Mouse (Mus musculus): ENCODE measurements around the gene Jak2.

Jak2 gene

DNA sequence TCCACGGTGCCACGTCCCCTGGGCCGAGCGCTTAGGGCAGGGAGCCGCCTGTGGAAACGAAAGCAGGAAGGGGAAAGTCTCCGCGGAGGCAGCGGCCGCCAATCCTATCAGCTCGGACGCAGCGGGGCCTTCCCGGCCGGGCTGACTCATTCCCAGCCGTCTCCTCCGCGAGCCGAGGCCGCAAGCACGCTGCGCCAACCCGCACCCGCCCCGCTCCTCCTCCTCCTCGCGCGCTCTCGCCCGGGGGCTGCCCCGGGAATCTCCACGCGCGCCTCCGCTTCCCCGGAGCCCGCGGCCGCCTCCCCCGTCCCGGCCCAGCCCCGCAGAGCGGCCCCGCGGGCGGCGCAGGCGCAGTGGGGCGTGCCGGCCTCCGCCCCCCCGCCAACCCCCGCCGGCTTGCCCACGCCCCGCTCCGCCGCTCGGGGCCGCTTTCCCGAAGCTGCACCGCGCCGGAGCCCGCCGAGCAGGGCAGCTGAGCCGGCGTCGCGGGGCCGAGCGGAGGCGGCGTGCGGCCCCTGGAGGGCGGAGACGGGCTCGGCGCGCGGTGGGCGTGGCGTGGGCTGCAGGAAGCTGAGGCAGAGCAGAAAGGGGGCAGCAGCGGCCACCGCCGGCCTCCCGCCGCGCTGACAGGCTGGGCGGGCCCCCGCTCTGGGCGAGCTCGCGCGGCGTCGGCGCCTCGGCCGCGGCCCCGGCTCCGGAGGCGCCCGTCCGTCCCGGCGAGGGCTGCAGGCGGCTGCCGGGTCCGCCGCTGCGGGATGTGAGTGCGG lies at the start of gene Jak2:
Gene Jak2, plus strand, starts transcription at position 638 of the 767 bp plus-strand sequence.
- DNase-seq (ENCODE audit: low read depth in 1 of 2, low spot score in 2 of 2) = peak; percentile 60 to 78

DNA sequence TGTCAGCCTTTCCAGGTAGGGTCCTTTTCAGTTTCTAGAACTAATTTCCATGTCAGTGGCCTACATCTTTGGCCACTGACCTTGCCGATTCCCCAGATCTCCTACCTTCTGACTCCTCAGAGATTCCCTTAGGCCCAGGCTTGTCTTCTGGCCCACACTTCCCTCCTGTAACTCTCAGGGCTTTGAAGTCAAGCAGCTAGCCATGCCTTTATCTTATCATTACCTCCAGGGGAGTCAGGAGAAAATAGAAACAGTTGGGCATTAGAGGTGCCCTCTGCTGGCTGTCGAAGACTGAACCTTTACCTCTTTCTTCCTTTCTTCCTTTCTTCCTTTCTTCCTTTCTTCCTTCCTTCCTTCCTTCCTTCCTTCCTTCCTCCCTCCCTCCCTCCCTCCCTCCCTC lies 48.3 kb upstream of the Jak2 start:
- DNase-seq (ENCODE audit: low read depth in 1 of 2, low spot score in 2 of 2) = no peak

DNA sequence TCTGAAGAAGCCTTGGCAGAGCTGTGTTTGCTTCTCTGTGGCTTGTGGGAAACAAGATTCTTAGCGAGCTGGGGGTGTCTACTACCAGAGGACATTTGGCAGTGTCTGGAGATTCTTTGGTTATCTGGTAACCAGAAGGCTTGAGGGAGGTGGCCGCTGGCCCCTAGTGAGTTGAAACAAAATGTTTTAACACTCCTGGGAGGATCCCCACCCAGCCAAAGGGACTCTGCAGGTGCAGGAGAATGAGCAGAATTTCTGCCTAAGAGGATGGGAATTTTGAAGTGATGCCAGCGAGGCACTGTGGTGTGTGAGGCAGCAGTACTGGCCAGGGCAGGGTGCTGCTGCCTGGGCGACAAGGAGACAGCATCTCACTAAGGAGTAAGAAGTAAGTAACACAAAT lies 47.0 kb upstream of the Jak2 start:
- no peak for DNase-seq (ENCODE audit: low read depth in 1 of 2, low spot score in 2 of 2)

DNA sequence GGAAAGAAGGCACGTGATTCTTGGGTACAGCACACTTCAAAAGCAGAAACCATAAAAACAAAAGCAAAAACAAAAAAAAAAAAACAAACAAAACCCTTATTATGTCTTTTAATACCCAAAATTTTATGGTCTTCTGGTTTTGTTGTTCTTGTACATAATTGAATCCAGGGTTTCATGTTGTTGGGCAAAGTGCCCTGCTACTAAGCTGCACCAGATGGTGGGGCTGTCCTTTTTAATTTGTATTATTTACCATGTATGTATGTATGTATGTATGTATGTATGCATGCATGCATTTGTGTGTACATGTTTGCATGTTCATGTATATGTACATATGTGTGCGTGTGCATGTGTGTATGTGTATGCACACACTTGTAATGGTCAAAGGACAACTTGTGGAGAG lies 46.4 kb upstream of the Jak2 start:
- no peak for DNase-seq (ENCODE audit: low read depth in 1 of 2, low spot score in 2 of 2)

DNA sequence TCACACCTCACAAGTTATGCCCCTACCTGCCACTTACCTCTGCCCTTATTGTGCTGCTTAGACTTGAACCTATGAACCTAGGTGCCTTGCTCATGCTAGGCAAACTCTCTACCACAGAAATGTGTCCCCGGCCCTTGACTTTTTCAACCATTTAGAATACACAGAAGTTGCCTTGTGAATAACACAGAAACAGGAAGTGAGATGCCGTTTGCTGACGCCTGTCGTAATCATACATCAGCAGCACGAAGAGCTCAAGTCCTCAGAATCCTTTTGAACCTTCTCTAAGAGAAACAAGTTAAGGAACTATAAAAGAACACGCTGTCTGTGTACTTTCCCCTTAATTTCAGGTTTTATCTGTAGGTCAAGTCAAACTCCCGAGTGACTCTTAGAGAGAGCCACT lies 41.7 kb upstream of the Jak2 start:
- peak; percentile 49 for DNase-seq (ENCODE audit: low read depth in 1 of 2, low spot score in 2 of 2)

DNA sequence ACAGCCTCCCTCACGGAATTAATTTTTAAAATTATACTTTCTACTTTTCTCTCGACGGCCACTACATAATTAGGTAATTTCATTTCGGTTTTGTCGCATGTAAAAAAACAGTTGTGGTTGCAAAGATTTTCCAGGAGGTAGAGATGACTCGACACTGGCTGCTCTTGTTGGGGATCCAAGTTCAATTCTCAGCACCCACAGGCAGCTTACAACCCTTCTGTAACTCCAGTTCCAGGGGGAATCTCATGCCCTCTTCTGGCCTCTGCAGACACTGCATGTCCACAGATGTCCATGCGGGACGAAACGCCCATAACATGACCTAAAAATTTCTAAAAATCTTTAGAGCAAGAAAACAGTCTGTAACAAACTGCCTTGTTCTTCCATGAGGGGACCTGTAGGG lies 41.3 kb upstream of the Jak2 start:
- peak in 1 of 2 experiments; percentile 10 for DNase-seq (ENCODE audit: low read depth in 1 of 2, low spot score in 2 of 2)

DNA sequence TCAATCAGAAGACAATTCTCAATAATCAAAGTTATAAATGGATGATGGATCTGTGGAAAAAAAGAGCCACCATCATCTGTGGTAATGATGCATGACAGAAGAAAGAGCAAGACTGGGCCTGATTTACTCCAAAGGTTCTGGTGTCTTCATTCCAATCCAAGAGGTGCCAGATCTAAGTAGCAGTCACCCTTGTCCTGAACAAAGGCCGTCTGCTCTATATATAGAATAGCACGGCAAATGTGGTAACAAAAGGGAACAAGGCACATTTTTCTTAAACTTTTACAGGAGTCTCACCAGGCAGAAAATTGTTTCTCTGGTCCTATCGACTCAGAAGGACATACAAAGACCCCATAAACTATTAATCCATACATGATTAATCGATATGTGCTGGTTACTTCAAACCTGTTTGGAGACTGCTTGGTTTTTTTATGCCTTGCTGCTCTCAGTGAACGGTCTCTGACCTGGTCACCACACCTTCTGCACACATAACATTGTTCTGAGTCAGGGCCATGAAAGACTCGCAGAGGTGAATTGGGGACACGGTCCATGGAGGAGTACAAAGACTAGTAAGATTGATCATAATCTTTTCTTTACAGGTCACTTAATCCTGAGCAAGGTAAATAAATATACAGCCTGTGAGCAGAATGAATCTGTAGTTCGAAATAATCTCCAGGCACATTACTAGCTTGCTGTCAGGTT lies 35.7 kb upstream of the Jak2 start:
- no peak for DNase-seq (ENCODE audit: low read depth in 1 of 2, low spot score in 2 of 2)

DNA sequence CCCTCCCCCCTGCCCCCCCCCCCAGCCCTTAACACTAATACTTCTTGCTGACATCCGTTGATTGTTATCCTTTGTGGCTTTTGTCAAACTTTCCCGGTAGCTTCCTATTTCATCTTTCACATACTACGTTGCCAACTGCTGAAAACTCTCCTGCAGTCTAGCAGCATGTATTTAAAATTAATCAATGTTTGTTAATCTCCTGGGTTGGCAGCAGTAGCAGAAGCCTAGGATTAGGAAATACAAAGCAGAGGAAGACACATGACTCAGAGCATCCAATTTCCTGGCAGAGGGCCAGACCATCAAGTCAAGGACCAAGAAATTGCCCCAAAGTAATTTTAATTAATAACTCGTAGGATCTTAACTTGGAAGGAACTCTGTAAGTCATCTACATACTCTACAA lies 29.8 kb upstream of the Jak2 start:
- DNase-seq (ENCODE audit: low read depth in 1 of 2, low spot score in 2 of 2) = no peak

DNA sequence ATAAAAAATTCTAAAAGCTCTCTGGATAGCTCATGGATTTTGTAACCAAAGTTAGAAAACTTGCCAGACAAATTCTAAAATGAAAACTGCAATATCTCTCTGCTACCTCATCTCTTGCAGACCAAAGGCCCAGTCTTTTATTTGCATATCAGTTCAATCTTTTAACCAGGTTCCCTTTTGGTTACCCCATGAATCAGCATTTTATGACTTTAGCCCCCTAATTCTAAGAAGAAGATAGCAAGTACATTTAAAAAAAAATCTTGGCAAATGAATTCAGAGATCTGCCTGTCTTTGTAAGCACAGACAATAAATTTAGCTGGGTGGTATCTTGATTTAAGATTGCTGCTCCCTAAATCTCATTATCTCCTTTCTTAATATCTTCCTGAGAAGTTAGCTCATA lies 26.7 kb upstream of the Jak2 start:
- DNase-seq (ENCODE audit: low read depth in 1 of 2, low spot score in 2 of 2) = no peak

DNA sequence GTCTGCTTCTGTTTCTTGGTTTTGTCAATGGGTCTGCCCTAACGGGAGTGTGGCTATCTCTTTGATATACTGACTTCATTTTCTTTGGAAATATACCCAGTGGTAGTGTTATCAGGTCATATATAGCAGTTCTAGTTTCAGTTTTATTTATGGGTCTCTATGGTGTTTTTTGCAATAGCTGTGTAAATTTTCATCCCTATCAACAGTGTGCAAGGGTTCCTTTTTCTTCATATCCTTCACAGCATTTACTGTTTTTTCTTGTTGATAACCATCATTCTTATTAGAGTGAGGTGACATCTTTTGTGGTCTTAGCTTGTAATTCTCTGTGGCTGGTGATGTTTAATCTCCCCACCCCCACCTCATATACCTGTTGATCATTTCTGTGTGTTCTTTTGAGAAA lies 24.6 kb upstream of the Jak2 start:
- DNase-seq (ENCODE audit: low read depth in 1 of 2, low spot score in 2 of 2) = no peak

DNA sequence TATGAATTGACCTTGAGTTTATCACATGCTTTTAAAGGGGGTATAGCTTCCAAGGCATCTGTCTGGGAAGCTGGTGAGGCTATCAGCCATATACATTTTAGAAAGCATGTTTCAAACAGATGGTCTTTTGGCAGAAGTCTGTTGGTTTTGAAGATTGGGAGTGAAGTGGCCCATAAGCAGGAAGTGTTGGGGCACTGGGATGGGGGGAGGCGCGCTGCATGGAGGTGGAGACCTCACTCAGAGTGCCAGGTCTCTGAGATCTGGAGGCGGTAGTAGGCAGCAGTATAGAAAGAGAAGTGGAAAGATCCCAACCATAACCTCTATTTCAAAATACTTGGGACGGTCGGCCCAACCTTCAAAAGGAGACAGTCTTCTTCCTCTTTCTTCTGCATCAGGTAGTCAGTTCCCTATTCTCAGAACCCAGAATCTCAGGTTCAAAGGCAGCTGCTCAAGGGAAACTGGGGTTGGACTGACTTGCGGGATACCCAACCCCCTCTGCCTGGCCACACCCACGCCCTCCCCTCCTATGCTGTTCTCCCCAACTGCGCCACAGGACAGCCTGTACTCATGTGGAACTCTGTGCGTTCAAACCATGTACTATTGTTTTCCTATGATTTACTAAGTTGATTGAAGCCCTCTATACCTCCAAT lies 23.6 kb upstream of the Jak2 start:
- peak in 1 of 2 experiments; percentile 30 for DNase-seq (ENCODE audit: low read depth in 1 of 2, low spot score in 2 of 2)

DNA sequence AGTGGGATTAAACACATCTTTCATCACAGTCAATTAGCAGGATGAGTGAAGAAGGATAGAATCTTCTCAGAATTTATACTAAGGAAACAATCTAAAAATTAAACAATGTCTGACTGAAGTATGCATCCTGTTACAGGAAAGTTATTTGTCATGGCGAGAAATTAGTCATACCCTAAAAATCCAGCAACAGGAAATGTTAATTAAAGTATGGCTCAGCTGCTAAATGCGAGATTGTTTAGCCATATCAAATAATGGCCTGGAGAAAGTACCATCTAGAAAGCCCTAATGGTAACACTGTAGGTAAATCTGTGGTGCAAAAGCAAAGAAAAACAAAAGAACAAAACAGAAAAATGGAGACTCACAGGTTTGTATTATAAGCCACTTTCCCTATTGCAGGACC lies 22.6 kb upstream of the Jak2 start:
- DNase-seq (ENCODE audit: low read depth in 1 of 2, low spot score in 2 of 2) = no peak

DNA sequence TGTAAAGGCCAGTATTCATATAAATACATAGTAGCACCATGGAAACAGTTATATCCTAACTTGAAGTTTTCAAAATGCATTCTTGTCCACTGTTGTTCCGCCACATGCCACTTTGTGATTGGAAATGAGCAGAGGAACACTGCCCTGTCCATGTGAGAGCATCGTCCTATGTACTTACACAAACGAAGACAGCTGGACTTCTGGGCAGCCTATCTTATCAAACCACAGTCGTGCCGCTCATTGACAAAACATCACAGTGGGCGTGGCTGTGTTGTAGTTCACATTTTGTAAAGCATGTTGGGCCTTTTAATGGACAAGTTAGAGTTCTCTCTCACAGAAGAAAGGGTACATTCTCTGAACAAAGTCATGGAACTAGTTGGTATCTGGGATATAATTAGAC lies 18.9 kb upstream of the Jak2 start:
- no peak for DNase-seq (ENCODE audit: low read depth in 1 of 2, low spot score in 2 of 2)

DNA sequence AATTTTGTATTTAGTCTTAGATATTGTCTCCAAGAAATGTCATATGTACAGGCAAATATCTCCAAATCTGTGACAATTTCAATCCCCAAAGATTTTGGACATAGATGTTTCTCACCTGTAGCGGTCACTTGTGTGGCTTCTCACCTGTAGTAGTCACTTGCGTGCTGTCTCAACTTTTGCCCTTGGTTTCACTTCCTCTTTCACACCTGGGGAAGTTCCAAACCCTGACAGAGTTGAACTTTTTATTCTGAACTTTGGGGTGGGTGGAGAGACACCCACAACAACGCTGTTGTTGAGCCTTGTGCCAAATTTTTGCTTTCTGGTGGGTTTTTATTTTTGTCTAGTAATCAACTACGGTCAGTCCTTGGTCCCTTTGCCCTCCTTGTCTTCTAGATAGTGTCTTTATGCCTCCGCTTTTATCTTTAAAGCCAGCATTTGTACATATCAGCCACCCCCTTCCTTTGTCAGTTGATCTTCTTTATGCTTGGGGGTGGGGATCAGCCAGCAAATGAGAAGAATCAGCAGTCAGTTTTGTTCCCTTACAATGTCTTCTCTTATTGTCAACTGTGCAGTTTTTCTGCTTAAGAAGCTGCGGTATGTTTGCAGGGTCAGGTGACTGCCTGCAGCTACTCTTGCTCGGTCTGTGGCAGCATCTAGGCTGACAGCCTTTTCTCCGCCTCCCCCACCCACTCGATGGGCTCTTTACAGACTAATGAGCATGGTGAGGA lies 14.8 kb upstream of the Jak2 start:
- no peak for DNase-seq (ENCODE audit: low read depth in 1 of 2, low spot score in 2 of 2)

DNA sequence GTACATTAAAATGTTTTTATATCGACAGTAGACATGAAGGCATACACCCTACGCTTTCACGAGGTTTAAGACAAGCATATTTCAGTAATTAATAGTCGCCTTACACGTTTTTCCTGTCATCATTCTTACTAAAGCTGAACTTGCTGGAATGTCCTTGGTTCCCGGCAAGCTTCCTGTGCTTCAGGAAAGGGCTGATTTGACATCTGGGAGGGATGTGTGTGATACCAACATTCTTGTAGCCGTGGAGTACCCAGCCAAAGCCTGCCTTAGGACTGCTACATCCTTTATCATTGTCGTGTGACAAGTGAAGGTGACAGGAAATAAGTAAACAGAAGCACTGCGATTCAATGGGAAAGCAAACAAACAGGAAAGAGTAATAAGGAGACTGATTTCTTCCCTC lies 13.5 kb upstream of the Jak2 start:
- DNase-seq (ENCODE audit: low read depth in 1 of 2, low spot score in 2 of 2) = no peak

DNA sequence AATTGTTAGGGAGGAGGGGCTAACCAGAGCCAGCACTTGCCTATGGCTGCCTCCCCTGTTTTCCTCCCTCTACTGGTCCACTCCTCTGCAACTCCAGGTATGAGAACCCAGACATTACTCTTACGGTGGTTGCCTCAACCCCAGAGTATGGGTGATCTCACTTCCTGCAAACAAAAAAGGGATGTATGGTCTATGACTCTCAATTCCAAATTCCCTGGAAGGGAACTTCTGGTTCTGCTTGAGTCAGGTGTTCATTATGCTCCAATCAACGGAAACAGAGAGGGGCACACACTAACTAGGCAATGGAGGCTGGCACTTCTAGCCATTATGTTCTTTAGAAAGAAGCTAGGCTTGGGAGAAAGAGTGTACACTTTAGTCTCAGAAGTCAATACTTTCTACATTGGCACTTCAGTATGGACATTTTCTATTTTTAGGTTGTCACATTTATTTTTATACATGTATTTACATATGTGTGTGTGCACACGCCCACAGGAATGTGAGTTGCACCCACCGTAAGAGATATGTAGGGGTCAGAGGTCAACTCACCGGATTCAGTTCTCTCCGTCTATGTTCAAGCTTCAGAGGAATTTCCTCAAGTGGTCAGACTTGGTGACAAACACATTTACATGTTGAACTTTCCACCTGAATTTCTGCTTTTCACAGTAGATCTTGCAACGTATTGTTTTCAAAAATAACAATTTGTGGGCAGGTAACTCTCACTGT lies 12.0 kb upstream of the Jak2 start:
- DNase-seq (ENCODE audit: low read depth in 1 of 2, low spot score in 2 of 2) = no peak

DNA sequence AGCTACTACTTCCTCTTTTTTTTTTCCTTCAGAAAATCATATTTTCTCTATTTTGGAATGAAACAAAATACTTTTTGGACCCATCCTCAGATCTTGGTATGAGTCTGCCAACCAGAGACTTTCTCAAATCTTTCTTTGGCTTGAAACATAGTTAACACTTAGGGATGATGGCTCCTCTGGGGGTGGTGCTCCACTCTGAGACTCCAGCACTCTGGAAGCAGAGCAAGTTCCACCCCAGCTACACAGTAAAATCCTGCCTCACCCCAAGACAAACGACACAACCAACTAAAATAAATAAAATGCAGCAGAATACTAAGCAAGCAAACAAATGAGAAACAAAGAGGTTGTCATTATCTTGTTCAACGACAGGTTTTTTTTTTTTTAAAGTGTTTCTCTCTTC lies 11.0 kb upstream of the Jak2 start:
- DNase-seq (ENCODE audit: low read depth in 1 of 2, low spot score in 2 of 2) = no peak

DNA sequence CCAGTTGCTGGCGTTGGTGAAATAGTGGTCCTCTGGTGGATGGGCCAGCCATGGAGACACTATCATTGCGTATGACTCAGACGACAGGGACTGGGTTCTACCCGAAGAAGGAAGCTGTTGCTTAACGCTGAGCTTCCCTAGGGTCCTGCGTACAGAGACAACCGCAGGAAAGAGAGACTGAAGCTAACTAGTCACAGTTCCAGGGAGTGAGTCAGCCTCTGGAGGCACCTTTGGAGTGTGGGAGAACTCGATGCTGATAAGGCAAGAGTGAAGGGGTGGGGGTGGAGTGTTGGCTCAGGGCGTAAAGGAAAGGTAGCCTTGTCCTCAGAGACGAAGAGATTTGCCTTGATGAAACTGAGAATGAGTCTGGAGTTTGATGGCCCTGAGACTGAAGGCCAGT lies 10.0 kb upstream of the Jak2 start:
- no peak for DNase-seq (ENCODE audit: low read depth in 1 of 2, low spot score in 2 of 2)

DNA sequence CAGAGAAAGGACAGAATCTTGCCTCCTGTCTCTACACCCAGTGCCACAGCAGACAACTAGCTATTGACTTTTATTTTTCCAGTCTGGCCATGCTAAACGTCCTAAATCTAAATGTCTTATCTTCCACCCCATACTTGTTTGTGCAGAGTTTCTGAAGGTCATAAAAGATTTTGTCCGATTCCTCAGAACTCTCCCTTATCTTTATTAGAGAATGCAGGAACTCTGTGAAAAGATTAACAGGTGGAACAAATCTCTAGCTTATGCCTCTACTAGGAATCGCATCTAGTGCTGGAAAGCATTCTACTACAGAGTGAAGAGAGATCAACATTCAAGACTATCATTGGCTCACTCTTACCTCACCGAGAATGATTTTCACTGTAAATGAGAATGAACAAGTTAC lies 1.7 kb upstream of the Jak2 start:
- DNase-seq (ENCODE audit: low read depth in 1 of 2, low spot score in 2 of 2) = no peak

DNA sequence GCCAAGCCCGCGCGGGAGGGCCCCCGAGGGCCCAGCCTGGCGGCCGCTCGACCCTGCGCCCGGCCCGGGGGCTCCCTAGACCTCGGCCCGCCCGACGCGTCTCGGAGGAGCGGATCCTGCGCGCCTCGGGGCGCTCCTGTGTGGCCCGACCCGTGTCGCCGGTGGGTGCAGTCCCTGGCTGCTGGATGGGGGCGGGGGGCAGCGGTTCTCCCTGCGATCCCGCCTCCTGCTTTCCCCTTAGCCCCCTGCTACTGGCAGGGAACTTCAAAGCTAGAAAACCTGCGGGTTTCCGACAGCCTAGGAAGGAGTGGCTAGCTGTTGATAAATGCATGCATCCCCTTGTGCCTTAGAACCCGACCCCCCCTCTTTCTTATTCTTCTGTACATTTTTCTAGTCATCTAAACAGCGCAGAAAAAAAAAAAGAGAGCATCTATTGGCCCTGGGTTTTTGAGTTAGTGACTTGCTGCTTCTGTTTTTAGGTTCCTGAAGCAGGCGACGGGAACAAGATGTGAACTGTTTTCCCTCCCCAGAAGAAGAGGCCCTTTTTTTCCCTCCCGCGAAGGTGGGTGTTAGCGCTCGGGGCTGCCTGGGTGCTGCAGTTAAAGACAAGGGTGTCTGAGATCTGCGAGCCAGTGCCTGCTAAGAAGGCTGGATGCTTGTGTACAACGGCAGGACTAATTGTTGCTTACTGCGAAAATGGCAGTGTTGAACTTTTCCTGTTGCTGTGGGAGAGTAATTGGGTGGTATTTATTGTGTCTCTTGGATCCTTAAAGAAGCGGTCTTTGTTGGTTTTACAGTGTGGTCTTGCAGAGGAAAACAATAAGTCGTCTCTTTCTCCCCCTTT lies 552 bp downstream of the Jak2 start:
- DNase-seq (ENCODE audit: low read depth in 1 of 2, low spot score in 2 of 2) = no peak

Measured in monocyte, adult 2 months (primary cell).